22 mouse cellular contexts compared by ENCODE assay signal in the genomic region with DNA sequence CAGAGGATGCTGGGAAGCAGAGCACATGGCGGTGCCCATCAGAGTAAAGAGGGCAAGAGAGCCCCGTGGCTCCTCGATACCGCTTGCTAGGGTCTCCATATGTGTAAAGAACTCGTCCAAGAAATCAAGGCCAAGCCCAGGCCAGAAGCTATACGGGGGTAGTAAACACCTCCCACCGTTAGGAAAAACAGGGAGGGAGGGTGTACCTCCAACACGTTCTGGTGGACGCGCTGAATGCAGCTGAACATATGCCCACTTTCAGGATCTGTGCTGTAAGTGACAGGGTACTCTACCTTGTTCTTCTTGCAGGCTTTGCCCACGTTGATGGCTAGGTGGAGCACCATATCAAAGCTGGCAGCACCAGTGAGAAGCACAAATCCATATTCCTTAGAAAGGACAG. TPM values are rescaled to one million over a fixed set of nuclear protein-coding genes. Genes with fewer than 3 reads are reported as not detected.
"Had no signal": no experiment of that assay in that cellular context is flagged by ENCODE, and none has a peak within 500 bp of the region (broad histone marks: within the 10 kb centered on the region; RNA-seq: fewer than 3 reads in every experiment).

No protein-coding gene starts in this region.

- H3K4me1 ChIP-seq: neural tube, embryonic 15.5 days; stomach, embryonic 15.5 days had no signal

- H3K27ac ChIP-seq: neural tube, embryonic 15.5 days; stomach, embryonic 15.5 days; stomach, postnatal 0 days had no signal

- H3K9me3 ChIP-seq: neural tube, embryonic 15.5 days; stomach, embryonic 15.5 days had no signal

- H3K36me3 ChIP-seq: neural tube, embryonic 15.5 days; stomach, embryonic 15.5 days had no signal

- H3K4me3 ChIP-seq: neural tube, embryonic 15.5 days; stomach, embryonic 15.5 days had no signal

- H3K9ac ChIP-seq: neural tube, embryonic 15.5 days; stomach, embryonic 15.5 days had no signal

- H3K4me2 ChIP-seq: neural tube, embryonic 15.5 days; stomach, embryonic 15.5 days had no signal

- DNase-seq: retina, postnatal 1 day; right cerebral cortex, adult 18-20 months; right cerebral cortex, postnatal 14 days; right cerebral cortex, postnatal 25 days; right cerebral cortex, postnatal 4 days; thymus, adult 18-20 months; thymus, adult 2 months; thymus, postnatal 14 days; thymus, postnatal 25 days; thymus, postnatal 36 days; thymus, postnatal 4 days had no signal

RNA-seq across cellular contexts. Expression of gene Urad, which starts 3.7 kb away (rescaled TPM):
- total RNA-seq: neutrophil, adult 5-6 weeks had no signal
- polyA plus RNA-seq: neural tube, embryonic 14.5 days; neural tube, embryonic 15.5 days; spleen, adult 2 months; stomach, embryonic 14.5 days; stomach, embryonic 16.5 days; stomach, postnatal 0 days; testis, adult 2 months; thymus, postnatal 0 days; urinary bladder, adult 2 months had no signal

RNA-seq across cellular contexts. Expression of gene Cdx2, which starts 18.9 kb away (rescaled TPM):
- total RNA-seq: neutrophil, adult 5-6 weeks had no signal
- polyA plus RNA-seq: neural tube, embryonic 14.5 days; neural tube, embryonic 15.5 days; spleen, adult 2 months; testis, adult 2 months; urinary bladder, adult 2 months had no signal

RNA-seq across cellular contexts. Expression of gene Pdx1, which starts 56.2 kb away (rescaled TPM):
- total RNA-seq: neutrophil, adult 5-6 weeks had no signal
- polyA plus RNA-seq: neural tube, embryonic 14.5 days; neural tube, embryonic 15.5 days; spleen, adult 2 months; testis, adult 2 months; thymus, adult 2 months; thymus, postnatal 0 days; urinary bladder, adult 2 months had no signal
